Comparison of ENCODE assay signal across 31 mouse cellular contexts in the genomic region with DNA sequence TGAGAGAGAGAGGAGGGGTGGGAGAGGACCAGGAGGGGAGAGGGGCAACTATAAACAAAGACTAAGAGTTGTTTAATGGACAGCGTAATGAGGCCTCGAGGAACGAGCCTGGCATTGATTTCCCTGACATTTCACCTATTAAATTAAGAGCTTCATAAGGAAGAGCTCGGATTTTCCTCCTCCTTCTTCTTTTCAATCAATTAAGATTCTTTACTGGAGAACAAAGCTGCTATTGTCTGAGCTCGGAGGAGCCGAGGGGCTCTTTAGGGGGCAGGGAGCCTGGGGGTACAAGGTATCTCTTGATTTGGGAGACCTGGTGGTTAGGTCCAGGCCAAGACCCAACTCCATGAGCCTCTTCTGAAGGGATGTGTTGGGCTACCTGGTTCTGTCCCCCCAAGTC. TPM values are rescaled to one million over a fixed set of nuclear protein-coding genes. Genes with fewer than 3 reads are reported as not detected.
"Had no signal": no experiment of that assay in that cellular context is flagged by ENCODE, and none has a peak within 500 bp of the region (broad histone marks: within the 10 kb centered on the region; RNA-seq: fewer than 3 reads in every experiment).

No protein-coding gene starts in this region.

- H3K36me3 ChIP-seq: liver, embryonic 13.5 days; midbrain, embryonic 10.5 days; midbrain, embryonic 13.5 days; neural tube, embryonic 13.5 days; stomach, embryonic 15.5 days had no signal

- H3K27me3 ChIP-seq: liver, embryonic 13.5 days; neural tube, embryonic 13.5 days; stomach, embryonic 15.5 days had no signal

- H3K9ac ChIP-seq: liver, embryonic 13.5 days; lung, embryonic 14.5 days; midbrain, embryonic 13.5 days; neural tube, embryonic 13.5 days; stomach, embryonic 15.5 days had no signal

- H3K4me1 ChIP-seq: liver, embryonic 13.5 days; stomach, embryonic 15.5 days had no signal

- H3K4me3 ChIP-seq: left cerebral cortex, adult 2 months; liver, embryonic 13.5 days; midbrain, embryonic 10.5 days; midbrain, embryonic 13.5 days; myocyte; neural tube, embryonic 13.5 days; stomach, embryonic 15.5 days had no signal

- DNase-seq: kidney, adult 2 months; kidney, postnatal 36 days; layer of hippocampus, postnatal 36 days; left cerebral cortex, postnatal 4 days; liver, embryonic 13.5 days; lung, embryonic 14.5 days; right cerebral cortex, adult 18-20 months; right cerebral cortex, postnatal 14 days; right cerebral cortex, postnatal 4 days; spleen, adult 18-20 months; thymus, postnatal 25 days had no signal

- H3K9me3 ChIP-seq: liver, embryonic 13.5 days; midbrain, embryonic 10.5 days; midbrain, embryonic 13.5 days; neural tube, embryonic 13.5 days; stomach, embryonic 15.5 days had no signal

- ATAC-seq: lung, postnatal 0 days; midbrain, embryonic 13.5 days; midbrain, embryonic 16.5 days had no signal

- H3K4me2 ChIP-seq: liver, embryonic 13.5 days; lung, embryonic 14.5 days; midbrain, embryonic 13.5 days; neural tube, embryonic 13.5 days; stomach, embryonic 15.5 days had no signal

- H3K27ac ChIP-seq: kidney, postnatal 0 days; left cerebral cortex, adult 2 months; liver, embryonic 13.5 days; macrophage; midbrain, embryonic 10.5 days; midbrain, embryonic 13.5 days; neural tube, embryonic 13.5 days; stomach, embryonic 15.5 days had no signal

RNA-seq across cellular contexts. Expression of gene Gm10803, which starts 27.1 kb away (rescaled TPM):
- total RNA-seq: layer of hippocampus, adult 8-10 months; layer of hippocampus, postnatal 10 days; layer of hippocampus, postnatal 36 days; left cerebral cortex, adult 2 months; left cerebral cortex, postnatal 14 days; left cerebral cortex, postnatal 4 days; liver, adult 2 months; megakaryocyte, adult 5-6 weeks; monocyte, adult 5-6 weeks; neutrophil, adult 5-6 weeks had no signal
- polyA plus RNA-seq: kidney, adult 2 months; kidney, embryonic 14.5 days; kidney, postnatal 0 days; liver, adult 2 months; liver, embryonic 13.5 days; liver, embryonic 16.5 days; lung, embryonic 14.5 days; lung, postnatal 0 days; macrophage; midbrain, embryonic 10.5 days; midbrain, embryonic 13.5 days; midbrain, embryonic 16.5 days; myocyte; neural tube, embryonic 13.5 days; stomach, embryonic 15.5 days; thymus, postnatal 0 days had no signal

RNA-seq across cellular contexts. Expression of gene Alx4, which starts 54.7 kb away (rescaled TPM):
- total RNA-seq: liver, adult 2 months; megakaryocyte, adult 5-6 weeks; monocyte, adult 5-6 weeks; neutrophil, adult 5-6 weeks had no signal
- polyA plus RNA-seq: liver, adult 2 months; lung, postnatal 0 days; macrophage; myocyte had no signal
